Comparison of ENCODE assay signal across 14 mouse cellular contexts in genomic region chr8:105983406-105983805, GRCm38 (mm10). TPM values are rescaled to one million over a fixed set of nuclear protein-coding genes. Genes with fewer than 3 reads are reported as not detected.
"Had no signal": no experiment of that assay in that cellular context is flagged by ENCODE, and none has a peak within 500 bp of the region (broad histone marks: within the 10 kb centered on the region; RNA-seq: fewer than 3 reads in every experiment).

No protein-coding gene starts in this region.

RNA-seq across cellular contexts. Expression of gene Dpep3, which starts 4.2 kb away (rescaled TPM):
- polyA plus RNA-seq: liver, embryonic 14.5 days; liver, embryonic 16.5 days; lung, embryonic 14.5 days; lung, embryonic 16.5 days; midbrain, embryonic 10.5 days; midbrain, embryonic 12.5 days; midbrain, embryonic 14.5 days; midbrain, embryonic 16.5 days; neural tube, embryonic 12.5 days; neural tube, embryonic 14.5 days; stomach, embryonic 14.5 days; stomach, embryonic 16.5 days; thymus, postnatal 0 days had no signal

RNA-seq across cellular contexts. Expression of gene Dpep2nb, which starts 22.4 kb away (rescaled TPM):
- polyA plus RNA-seq: liver, embryonic 14.5 days; liver, embryonic 16.5 days; lung, embryonic 14.5 days; lung, embryonic 16.5 days; midbrain, embryonic 14.5 days; neural tube, embryonic 12.5 days; small intestine, adult 2 months; stomach, embryonic 16.5 days had no signal
